Mouse (Mus musculus): ENCODE data around the gene Esp36. TPM values are rescaled to one million over a fixed set of nuclear protein-coding genes. Genes with fewer than 3 reads are reported as not detected.

Gene Esp36
- not detected for polyA plus RNA-seq (2014; fragmentation: Illumina TruSeq; extraction: RNeasy Lipid Tissue Mini Kit (QIAGEN cat#74804); ENCODE audit: low read depth, low replicate concordance)

GRCm38 (mm10) chr17:38420085-38420484 is at the start of gene Esp36:
Gene Esp36 (minus strand): TSS chr17:38420185.

Other genes with a start within 250 kb of the Esp36 start
- gene Olfr134, start 248.8 kb downstream of the Esp36 start, polyA plus RNA-seq (2014; fragmentation: Illumina TruSeq; extraction: RNeasy Lipid Tissue Mini Kit (QIAGEN cat#74804); ENCODE audit: low read depth, low replicate concordance) = not detected
- not detected for gene Olfr135, start 215.8 kb downstream of the Esp36 start, polyA plus RNA-seq (2014; fragmentation: Illumina TruSeq; extraction: RNeasy Lipid Tissue Mini Kit (QIAGEN cat#74804); ENCODE audit: low read depth, low replicate concordance)
- gene Olfr138, start 159.2 kb downstream of the Esp36 start, polyA plus RNA-seq (2014; fragmentation: Illumina TruSeq; extraction: RNeasy Lipid Tissue Mini Kit (QIAGEN cat#74804); ENCODE audit: low read depth, low replicate concordance) = not detected
- not detected for gene Olfr137, start 112.6 kb downstream of the Esp36 start, polyA plus RNA-seq (2014; fragmentation: Illumina TruSeq; extraction: RNeasy Lipid Tissue Mini Kit (QIAGEN cat#74804); ENCODE audit: low read depth, low replicate concordance)
- gene Olfr136, start 90.4 kb downstream of the Esp36 start, polyA plus RNA-seq (2014; fragmentation: Illumina TruSeq; extraction: RNeasy Lipid Tissue Mini Kit (QIAGEN cat#74804); ENCODE audit: low read depth, low replicate concordance) = not detected
- gene Esp34, start 134.0 kb upstream of the Esp36 start, polyA plus RNA-seq (2014; fragmentation: Illumina TruSeq; extraction: RNeasy Lipid Tissue Mini Kit (QIAGEN cat#74804); ENCODE audit: low read depth, low replicate concordance) = not detected
- gene Esp31, start 219.3 kb upstream of the Esp36 start, polyA plus RNA-seq (2014; fragmentation: Illumina TruSeq; extraction: RNeasy Lipid Tissue Mini Kit (QIAGEN cat#74804); ENCODE audit: low read depth, low replicate concordance) = not detected